Mouse (Mus musculus): ENCODE measurements around the gene Cryzl1. TPM values are rescaled to one million over a fixed set of nuclear protein-coding genes. Genes with fewer than 3 reads are reported as not detected.

Cryzl1 gene
- polyA plus RNA-seq, 1 experiment from 2014 or later, result 104 TPM

- DNase-seq (ENCODE audit: low spot score) (no peak), ATAC-seq (no peak)
- H3K9ac ChIP-seq (ENCODE audit: low read length), result no peak overlapping the region
- 98% methylated on average over 20 of the region's 20 CpGs for WGBS
- H3K4me1 ChIP-seq (ENCODE audit: control insufficient read depth, insufficient read depth, low read length), result 0 out of 2 replicates have a peak, but pooled peaks cover 2% of the 10 kb centered on the region
- no peak overlapping the region for H3K4me2 ChIP-seq (ENCODE audit: low read length)
- no peaks in the 10 kb centered on the region for H3K9me3 ChIP-seq (replicated peaks; ENCODE audit: control insufficient read depth, low read length)
- no peak overlapping the region for H3K27ac ChIP-seq (ENCODE audit: low read depth, low read length)
- H3K36me3 ChIP-seq (ENCODE audit: control insufficient read depth, insufficient read depth, low read length), result peaks cover 92% of the 10 kb centered on the region
- H3K27me3 ChIP-seq (replicated peaks; ENCODE audit: control insufficient read depth, insufficient read depth, low read length), result no peaks in the 10 kb centered on the region
- no peak overlapping the region for H3K4me3 ChIP-seq (ENCODE audit: low read depth, low read length)
These were observed 69.0 kb downstream of the Cryzl1 start for GRCm38 (mm10) chr16:91659798-91660197.

GRCm38 (mm10) chr16:91658471-91658870 lies 70.3 kb downstream of the Cryzl1 start:
- 96% methylated on average over 5 of the region's 5 CpGs for WGBS
- Histone ChIP-seq H3K4me3 (ENCODE audit: low read depth, low read length) (no peak overlapping the region), H3K27ac (ENCODE audit: low read depth, low read length) (no peak overlapping the region), H3K4me1 (ENCODE audit: control insufficient read depth, insufficient read depth, low read length) (0 out of 2 replicates have a peak, but pooled peaks cover 2% of the 10 kb centered on the region), H3K4me2 (ENCODE audit: low read length) (no peak overlapping the region), H3K9me3 (replicated peaks; ENCODE audit: control insufficient read depth, low read length) (no peaks in the 10 kb centered on the region), H3K36me3 (ENCODE audit: control insufficient read depth, insufficient read depth, low read length) (peaks cover 94% of the 10 kb centered on the region), H3K27me3 (replicated peaks; ENCODE audit: control insufficient read depth, insufficient read depth, low read length) (no peaks in the 10 kb centered on the region), H3K9ac (ENCODE audit: low read length) (no peak overlapping the region)
- DNase-seq (ENCODE audit: low spot score), result no peak
- no peak for ATAC-seq

- 98% methylated on average over 17 of the region's 17 CpGs for WGBS
- ATAC-seq (peak; percentile 26; the same call in 1 of the 2 replicates), DNase-seq (ENCODE audit: low spot score) (no peak)
- Histone ChIP-seq H3K9me3 (replicated peaks; ENCODE audit: control insufficient read depth, low read length) (no peaks in the 10 kb centered on the region), H3K27me3 (replicated peaks; ENCODE audit: control insufficient read depth, insufficient read depth, low read length) (no peaks in the 10 kb centered on the region), H3K4me2 (ENCODE audit: low read length) (no peak overlapping the region), H3K4me3 (ENCODE audit: low read depth, low read length) (no peak overlapping the region), H3K4me1 (ENCODE audit: control insufficient read depth, insufficient read depth, low read length) (0 out of 2 replicates have a peak, but pooled peaks cover 2% of the 10 kb centered on the region), H3K36me3 (ENCODE audit: control insufficient read depth, insufficient read depth, low read length) (peaks cover 91% of the 10 kb centered on the region), H3K27ac (ENCODE audit: low read depth, low read length) (no peak overlapping the region), H3K9ac (ENCODE audit: low read length) (no peak overlapping the region)
These were observed 71.5 kb downstream of the Cryzl1 start for GRCm38 (mm10) chr16:91657285-91657684.

GRCm38 (mm10) chr16:91655285-91655684 lies 73.5 kb downstream of the Cryzl1 start:
- DNase-seq (ENCODE audit: low spot score) (no peak), ATAC-seq (no peak)
- Histone ChIP-seq H3K27ac (ENCODE audit: low read depth, low read length) (no peak overlapping the region), H3K27me3 (replicated peaks; ENCODE audit: control insufficient read depth, insufficient read depth, low read length) (no peaks in the 10 kb centered on the region), H3K36me3 (ENCODE audit: control insufficient read depth, insufficient read depth, low read length) (peaks cover 81% of the 10 kb centered on the region), H3K4me2 (ENCODE audit: low read length) (no peak overlapping the region), H3K9ac (ENCODE audit: low read length) (no peak overlapping the region), H3K9me3 (replicated peaks; ENCODE audit: control insufficient read depth, low read length) (no peaks in the 10 kb centered on the region), H3K4me1 (ENCODE audit: control insufficient read depth, insufficient read depth, low read length) (no peaks in the 10 kb centered on the region), H3K4me3 (ENCODE audit: low read depth, low read length) (no peak overlapping the region)
- WGBS, result 97% methylated on average over 9 of the region's 9 CpGs

GRCm38 (mm10) chr16:91652191-91652590 lies 76.6 kb downstream of the Cryzl1 start:
- peaks cover 50% of the 10 kb centered on the region for H3K36me3 ChIP-seq (ENCODE audit: control insufficient read depth, insufficient read depth, low read length)
- DNase-seq (ENCODE audit: low spot score), result no peak

GRCm38 (mm10) chr16:91649781-91650180 lies 79.0 kb downstream of the Cryzl1 start:
- no peak for DNase-seq (ENCODE audit: low spot score)
- H3K27me3 ChIP-seq (replicated peaks; ENCODE audit: control insufficient read depth, insufficient read depth, low read length), result no peaks in the 10 kb centered on the region
- H3K4me3 ChIP-seq (ENCODE audit: low read depth, low read length), result no peak overlapping the region
- H3K9me3 ChIP-seq (replicated peaks; ENCODE audit: control insufficient read depth, low read length), result no peaks in the 10 kb centered on the region
- peaks cover 26% of the 10 kb centered on the region for H3K36me3 ChIP-seq (ENCODE audit: control insufficient read depth, insufficient read depth, low read length)
- no peak overlapping the region for H3K9ac ChIP-seq (ENCODE audit: low read length)
- H3K27ac ChIP-seq (ENCODE audit: low read depth, low read length), result no peak overlapping the region
- no peak for ATAC-seq
- peak overlapping the region; percentile 31 for H3K4me2 ChIP-seq (ENCODE audit: low read length)
- H3K4me1 ChIP-seq (ENCODE audit: control insufficient read depth, insufficient read depth, low read length), result peaks cover 9% of the 10 kb centered on the region

More at GRCm38 (mm10) chr16:91652191-91652590, 76.6 kb downstream of the Cryzl1 start:
- H3K27ac ChIP-seq (ENCODE audit: low read depth, low read length), result no peak overlapping the region
- no peak overlapping the region for H3K9ac ChIP-seq (ENCODE audit: low read length)
- H3K9me3 ChIP-seq (replicated peaks; ENCODE audit: control insufficient read depth, low read length), result no peaks in the 10 kb centered on the region
- no peak for ATAC-seq
- no peak overlapping the region for H3K4me3 ChIP-seq (ENCODE audit: low read depth, low read length)
- no peak overlapping the region for H3K4me2 ChIP-seq (ENCODE audit: low read length)
- peaks cover 4% of the 10 kb centered on the region for H3K4me1 ChIP-seq (ENCODE audit: control insufficient read depth, insufficient read depth, low read length)
- no peaks in the 10 kb centered on the region for H3K27me3 ChIP-seq (replicated peaks; ENCODE audit: control insufficient read depth, insufficient read depth, low read length)
- 96% methylated on average over 3 of the region's 3 CpGs for WGBS

- DNase-seq (ENCODE audit: low spot score), result no peak
These were observed 79.5 kb downstream of the Cryzl1 start for GRCm38 (mm10) chr16:91649246-91649645.

GRCm38 (mm10) chr16:91648220-91648550 lies 80.6 kb downstream of the Cryzl1 start:
- H3K36me3 ChIP-seq (ENCODE audit: control insufficient read depth, insufficient read depth, low read length), result peaks cover 12% of the 10 kb centered on the region
- H3K9ac ChIP-seq (ENCODE audit: low read length), result peak overlapping the region; percentile 88
- H3K4me3 ChIP-seq (ENCODE audit: low read depth, low read length), result peak overlapping the region; percentile 73
- peak overlapping the region; percentile 93 for H3K27ac ChIP-seq (ENCODE audit: low read depth, low read length)
- H3K27me3 ChIP-seq (replicated peaks; ENCODE audit: control insufficient read depth, insufficient read depth, low read length), result no peaks in the 10 kb centered on the region
- WGBS, result under 1% methylated on average over 24 of the region's 25 CpGs
- peaks cover 9% of the 10 kb centered on the region for H3K4me1 ChIP-seq (ENCODE audit: control insufficient read depth, insufficient read depth, low read length)
- peak overlapping the region; percentile 93 for H3K4me2 ChIP-seq (ENCODE audit: low read length)
- DNase-seq (ENCODE audit: low spot score) (peak; percentile 67), ATAC-seq (peak; percentile 65)
- H3K9me3 ChIP-seq (replicated peaks; ENCODE audit: control insufficient read depth, low read length), result no peaks in the 10 kb centered on the region

More at GRCm38 (mm10) chr16:91649246-91649645, 79.5 kb downstream of the Cryzl1 start:
- Histone ChIP-seq H3K36me3 (ENCODE audit: control insufficient read depth, insufficient read depth, low read length) (peaks cover 21% of the 10 kb centered on the region), H3K4me1 (ENCODE audit: control insufficient read depth, insufficient read depth, low read length) (peaks cover 9% of the 10 kb centered on the region), H3K27me3 (replicated peaks; ENCODE audit: control insufficient read depth, insufficient read depth, low read length) (no peaks in the 10 kb centered on the region), H3K4me2 (ENCODE audit: low read length) (peak overlapping the region; percentile 93), H3K9ac (ENCODE audit: low read length) (peak overlapping the region; percentile 26), H3K27ac (ENCODE audit: low read depth, low read length) (no peak overlapping the region), H3K4me3 (ENCODE audit: low read depth, low read length) (peak overlapping the region; percentile 73), H3K9me3 (replicated peaks; ENCODE audit: control insufficient read depth, low read length) (no peaks in the 10 kb centered on the region)
- WGBS, result 59% methylated on average over 3 of the region's 3 CpGs
- no peak for ATAC-seq

- under 1% methylated on average over 68 of the region's 70 CpGs for WGBS
- no peaks in the 10 kb centered on the region for H3K9me3 ChIP-seq (replicated peaks; ENCODE audit: control insufficient read depth, low read length)
- peak; percentile 97 for ATAC-seq
These were observed 81.1 kb downstream of the Cryzl1 start, which contains the start of gene Son for GRCm38 (mm10) chr16:91647461-91648219. Son (plus strand) TSS chr16:91647506.

More at GRCm38 (mm10) chr16:91647461-91648219, 81.1 kb downstream of the Cryzl1 start, which contains the start of gene Son:
- H3K36me3 ChIP-seq (ENCODE audit: control insufficient read depth, insufficient read depth, low read length), result peaks cover 14% of the 10 kb centered on the region
- H3K4me3 ChIP-seq (ENCODE audit: low read depth, low read length), result peak within 1 kb of the TSS; percentile 73
- peak; percentile 99 for DNase-seq (ENCODE audit: low spot score)
- H3K27ac ChIP-seq (ENCODE audit: low read depth, low read length), result peak within 1 kb of the TSS; percentile 93
- H3K9ac ChIP-seq (ENCODE audit: low read length), result peak within 1 kb of the TSS; percentile 88
- peak within 1 kb of the TSS; percentile 93 for H3K4me2 ChIP-seq (ENCODE audit: low read length)
- peaks cover 9% of the 10 kb centered on the region for H3K4me1 ChIP-seq (ENCODE audit: control insufficient read depth, insufficient read depth, low read length)
- no peaks in the 10 kb centered on the region for H3K27me3 ChIP-seq (replicated peaks; ENCODE audit: control insufficient read depth, insufficient read depth, low read length)

Measured in forebrain, embryonic 14.5 days (tissue).